Mouse (Mus musculus): Measurements from ENCODE around the gene Gcnt2. TPM values are rescaled to one million over a fixed set of nuclear protein-coding genes. Genes with fewer than 3 reads are reported as not detected.
A peak's percentile ranks its signal among the peaks of the same experiment; 100 is the strongest.

The Gcnt2 gene
- polyA plus RNA-seq, 1 experiment from 2014 or later = 3.3 TPM

DNA sequence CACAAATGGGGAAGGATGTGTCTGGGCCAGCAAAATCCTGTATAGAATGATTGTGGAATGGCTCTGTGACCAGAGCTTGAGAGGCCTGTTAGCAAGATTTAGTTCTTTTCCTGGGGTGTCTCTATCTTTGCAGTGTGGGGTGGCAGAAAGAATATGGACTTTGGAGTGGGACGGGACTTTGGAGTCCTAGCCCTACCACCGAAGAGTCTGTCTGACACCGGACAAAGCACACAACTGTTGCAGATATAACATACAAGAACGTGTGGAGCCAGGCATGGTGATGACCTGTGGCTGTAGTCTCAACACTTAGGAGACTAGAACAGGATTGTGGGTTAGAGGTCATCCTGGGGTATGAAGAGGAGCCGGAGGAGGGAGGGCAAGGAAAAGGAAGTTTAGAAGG, 73.0 kb downstream of the Gcnt2 start:
- no peak overlapping the region for H3K27ac ChIP-seq (replicated peaks)
- no peak for ATAC-seq (replicated peaks)

DNA sequence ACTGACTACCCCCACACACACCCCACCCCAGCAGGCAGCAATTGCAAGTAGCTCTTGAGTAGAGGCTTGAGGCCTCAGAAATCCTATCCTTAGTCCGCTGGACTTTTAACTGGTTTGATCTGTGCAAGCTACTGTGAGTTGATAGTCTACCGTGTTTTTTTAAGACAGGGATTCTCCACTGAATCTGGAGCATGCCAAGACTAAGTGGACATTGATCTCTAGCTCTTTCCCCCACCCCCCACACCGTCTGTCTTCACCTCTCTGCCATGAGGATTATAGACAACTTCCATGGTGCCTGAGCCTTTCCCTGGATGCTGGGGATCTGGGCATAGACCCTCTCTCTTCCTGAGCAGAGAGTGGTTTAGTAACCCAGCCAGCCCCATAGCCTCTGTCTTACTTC, 74.8 kb downstream of the Gcnt2 start:
- no peaks in the 10 kb centered on the region for H3K27me3 ChIP-seq
- H3K36me3 ChIP-seq = no peaks in the 10 kb centered on the region
- no peak for ATAC-seq (replicated peaks)
- no peaks in the 10 kb centered on the region for H3K4me1 ChIP-seq
- no peak overlapping the region for H3K4me2 ChIP-seq (replicated peaks)
- 84% methylated on average over 3 of the region's 3 CpGs for WGBS
- H3K4me3 ChIP-seq = no peak overlapping the region
- H3K9ac ChIP-seq (replicated peaks) = no peak overlapping the region
- no peaks in the 10 kb centered on the region for H3K9me3 ChIP-seq
- no peak overlapping the region for H3K27ac ChIP-seq (replicated peaks)

More for the DNA sequence above, 73.0 kb downstream of the Gcnt2 start:
- Histone ChIP-seq H3K4me2 (replicated peaks) (no peak overlapping the region), H3K36me3 (no peaks in the 10 kb centered on the region), H3K4me1 (no peaks in the 10 kb centered on the region), H3K4me3 (no peak overlapping the region), H3K9me3 (no peaks in the 10 kb centered on the region), H3K27me3 (no peaks in the 10 kb centered on the region), H3K9ac (replicated peaks) (no peak overlapping the region)
- WGBS = 87% methylated on average over 5 of the region's 5 CpGs

DNA sequence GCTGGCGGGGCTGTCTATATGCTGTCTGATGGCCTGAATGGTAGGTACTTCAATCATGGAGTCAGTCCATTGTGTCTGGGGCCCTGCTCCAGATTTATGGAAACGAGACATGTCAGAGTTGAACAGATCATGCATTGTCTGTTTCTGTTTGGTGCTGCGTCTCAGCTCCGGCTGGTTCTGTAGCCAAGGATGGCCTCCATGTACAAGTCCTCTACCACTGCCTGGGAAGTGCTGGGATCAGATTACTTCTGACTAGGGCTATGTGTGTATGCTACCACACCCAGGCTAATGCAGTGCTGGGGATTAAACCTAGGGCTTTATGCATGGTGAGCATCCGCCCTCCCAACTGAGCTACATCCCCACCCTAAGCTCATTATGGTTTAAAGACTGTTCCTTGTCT, 78.0 kb downstream of the Gcnt2 start:
- Histone ChIP-seq H3K4me3 (no peak overlapping the region), H3K4me1 (no peaks in the 10 kb centered on the region), H3K36me3 (no peaks in the 10 kb centered on the region), H3K27ac (replicated peaks) (no peak overlapping the region), H3K4me2 (replicated peaks) (no peak overlapping the region), H3K9me3 (no peaks in the 10 kb centered on the region), H3K27me3 (no peaks in the 10 kb centered on the region), H3K9ac (replicated peaks) (no peak overlapping the region)
- ATAC-seq (replicated peaks) = no peak
- 61% methylated on average over 5 of the region's 5 CpGs for WGBS

DNA sequence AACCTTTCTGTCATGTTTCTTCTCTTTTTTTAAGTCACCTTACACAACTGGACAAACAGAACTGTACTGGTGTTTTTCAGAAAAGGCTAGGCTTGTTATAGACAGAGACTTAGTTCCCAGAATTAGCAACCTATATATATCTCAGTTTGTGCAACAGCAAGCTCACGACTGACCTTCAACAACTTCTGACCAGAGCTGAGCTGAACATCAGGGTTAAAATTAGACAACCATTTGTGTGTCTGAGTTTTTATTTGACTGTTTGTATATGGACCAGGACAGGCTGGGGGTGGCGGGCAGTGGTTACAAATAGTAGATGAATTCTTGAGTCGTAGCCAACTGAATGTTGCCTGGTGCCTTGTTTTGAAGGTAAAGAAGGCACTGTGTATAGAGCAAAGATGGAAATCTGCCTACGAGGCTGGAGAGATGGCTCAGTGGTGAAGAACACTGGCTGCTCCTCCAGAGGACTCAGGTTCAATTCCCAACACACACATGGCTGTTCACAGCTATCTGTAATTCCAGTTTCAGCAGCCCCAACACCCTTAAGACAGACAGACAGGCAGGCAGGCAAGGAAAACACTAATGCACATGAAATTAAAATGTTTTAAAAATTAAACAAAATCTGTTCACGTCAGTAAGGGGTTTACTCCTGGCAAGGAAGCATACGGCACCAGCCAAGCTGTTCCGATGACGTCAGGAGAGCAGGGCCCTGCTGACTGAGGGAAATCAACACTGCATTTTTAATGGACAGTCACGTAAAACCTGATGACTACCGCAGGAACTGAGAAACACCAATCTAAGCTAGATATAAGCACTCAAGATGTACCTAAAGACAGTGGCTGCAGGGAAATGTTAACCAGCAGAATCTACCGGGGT, 79.2 kb downstream of the Gcnt2 start:
- no peaks in the 10 kb centered on the region for H3K27me3 ChIP-seq
- peak overlapping the region; percentile 5; the same call in 1 of the 2 replicates for H3K27ac ChIP-seq (replicated peaks)
- H3K9me3 ChIP-seq = no peaks in the 10 kb centered on the region
- H3K4me1 ChIP-seq = no peaks in the 10 kb centered on the region
- no peak overlapping the region for H3K9ac ChIP-seq (replicated peaks)
- peak; percentile 80 for ATAC-seq (replicated peaks)
- no peaks in the 10 kb centered on the region for H3K36me3 ChIP-seq
- 66% methylated on average over 11 of the region's 11 CpGs for WGBS
- no peak overlapping the region for H3K4me3 ChIP-seq
- no peak overlapping the region for H3K4me2 ChIP-seq (replicated peaks)

DNA sequence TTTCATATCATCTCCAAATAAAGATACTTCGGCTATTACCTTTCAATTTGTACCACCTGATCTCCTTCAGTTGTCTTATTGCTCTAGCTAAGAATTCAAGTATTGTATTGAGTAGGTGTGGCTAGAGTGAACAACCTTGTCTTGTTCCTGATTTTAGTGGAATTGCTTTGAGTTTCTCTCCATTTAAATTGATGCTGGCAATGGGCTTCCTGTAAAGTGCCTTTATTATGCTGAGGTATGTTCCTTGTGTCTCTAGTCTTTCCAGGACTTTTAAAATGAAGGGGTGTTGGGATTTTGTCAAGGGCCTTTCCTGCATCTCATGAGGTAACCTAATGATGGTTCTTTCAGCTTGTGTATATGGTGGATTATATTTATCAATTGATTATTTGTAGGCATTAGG, 83.5 kb downstream of the Gcnt2 start:
- WGBS = 79% methylated on average over 1 of the region's 1 CpGs

DNA sequence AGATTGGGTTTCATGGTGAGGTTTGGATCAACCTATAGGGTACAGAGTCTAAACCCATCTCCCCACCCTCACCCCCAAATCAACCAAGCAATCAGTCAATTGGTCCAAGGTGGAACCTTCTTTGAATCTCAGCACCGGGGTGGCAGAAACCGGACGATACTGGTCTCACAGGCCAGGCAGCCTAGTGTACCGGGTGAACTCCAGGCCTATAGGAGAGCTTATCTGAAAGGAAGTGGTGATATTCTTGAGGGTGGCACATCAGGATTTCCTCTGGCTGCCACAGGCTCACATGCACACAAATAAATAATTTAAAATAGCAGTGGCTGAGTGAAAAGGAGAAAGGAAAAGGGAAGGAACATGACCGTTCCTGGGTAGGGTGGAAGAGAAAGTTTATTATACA, 84.4 kb downstream of the Gcnt2 start:
- ATAC-seq (replicated peaks) = no peak
- 72% methylated on average over 5 of the region's 5 CpGs for WGBS
- H3K4me2 ChIP-seq (replicated peaks) = no peak overlapping the region

More for the DNA sequence above, 83.5 kb downstream of the Gcnt2 start:
- H3K27me3 ChIP-seq = no peaks in the 10 kb centered on the region
- H3K4me3 ChIP-seq = no peak overlapping the region
- no peak overlapping the region for H3K27ac ChIP-seq (replicated peaks)
- H3K9me3 ChIP-seq = no peaks in the 10 kb centered on the region
- H3K4me2 ChIP-seq (replicated peaks) = no peak overlapping the region
- no peak overlapping the region for H3K9ac ChIP-seq (replicated peaks)
- H3K4me1 ChIP-seq = peaks cover 4% of the 10 kb centered on the region
- ATAC-seq (replicated peaks) = no peak
- H3K36me3 ChIP-seq = no peaks in the 10 kb centered on the region

DNA sequence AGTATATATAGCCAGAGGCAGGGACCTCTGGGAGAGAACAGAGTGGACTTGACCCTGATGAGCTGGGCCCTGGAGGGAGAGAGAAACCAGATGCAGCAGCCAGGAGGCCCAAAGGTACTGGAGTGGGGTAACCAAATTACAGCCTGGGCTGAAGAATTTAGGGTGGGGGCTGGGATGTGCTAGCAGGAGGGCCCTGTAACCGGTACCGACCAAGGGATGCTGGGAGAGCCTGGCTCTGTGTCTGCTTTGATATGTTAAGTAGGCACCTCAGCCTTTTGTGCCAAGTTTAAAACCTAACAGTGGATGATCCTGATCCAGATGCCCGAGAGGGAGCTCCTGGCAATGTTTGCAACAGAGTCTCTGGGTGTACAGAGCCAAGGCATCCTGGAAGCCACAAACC, 84.8 kb downstream of the Gcnt2 start:
- Histone ChIP-seq H3K4me1 (peaks cover 4% of the 10 kb centered on the region), H3K27ac (replicated peaks) (no peak overlapping the region), H3K9ac (replicated peaks) (no peak overlapping the region), H3K36me3 (no peaks in the 10 kb centered on the region), H3K9me3 (no peaks in the 10 kb centered on the region), H3K27me3 (no peaks in the 10 kb centered on the region), H3K4me2 (replicated peaks) (no peak overlapping the region), H3K4me3 (no peak overlapping the region)
- ATAC-seq (replicated peaks) = no peak
- WGBS = 3% methylated on average over 3 of the region's 3 CpGs

More for the DNA sequence above, 84.4 kb downstream of the Gcnt2 start:
- Histone ChIP-seq H3K9ac (replicated peaks) (no peak overlapping the region), H3K36me3 (no peaks in the 10 kb centered on the region), H3K27me3 (no peaks in the 10 kb centered on the region), H3K4me3 (no peak overlapping the region), H3K9me3 (no peaks in the 10 kb centered on the region), H3K4me1 (peaks cover 4% of the 10 kb centered on the region), H3K27ac (replicated peaks) (no peak overlapping the region)

DNA sequence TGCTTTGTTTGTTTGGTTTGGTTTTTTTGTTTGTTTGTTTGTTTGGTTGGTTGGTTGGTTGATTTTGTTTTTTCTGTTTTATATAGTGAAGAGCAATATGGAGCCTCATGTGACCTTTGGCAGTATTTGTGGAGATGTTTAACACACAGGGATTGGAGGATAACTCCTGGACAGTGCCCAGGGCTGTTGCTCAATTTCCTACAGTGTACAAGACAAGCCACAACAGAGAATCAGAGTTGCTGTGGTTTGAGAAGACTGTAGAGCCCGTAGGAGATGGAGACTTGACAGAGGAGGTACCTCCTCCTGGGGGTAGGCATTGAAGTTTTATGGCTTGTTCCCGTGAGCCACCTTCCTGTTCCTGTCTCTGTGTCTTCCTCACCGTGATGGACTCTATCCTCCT, 87.0 kb downstream of the Gcnt2 start:
- Histone ChIP-seq H3K4me3 (no peak overlapping the region), H3K4me1 (peaks cover 4% of the 10 kb centered on the region), H3K36me3 (no peaks in the 10 kb centered on the region), H3K27me3 (no peaks in the 10 kb centered on the region), H3K27ac (replicated peaks) (no peak overlapping the region), H3K9ac (replicated peaks) (no peak overlapping the region), H3K9me3 (no peaks in the 10 kb centered on the region), H3K4me2 (replicated peaks) (no peak overlapping the region)
- ATAC-seq (replicated peaks) = no peak
- WGBS = 91% methylated on average over 3 of the region's 3 CpGs

DNA sequence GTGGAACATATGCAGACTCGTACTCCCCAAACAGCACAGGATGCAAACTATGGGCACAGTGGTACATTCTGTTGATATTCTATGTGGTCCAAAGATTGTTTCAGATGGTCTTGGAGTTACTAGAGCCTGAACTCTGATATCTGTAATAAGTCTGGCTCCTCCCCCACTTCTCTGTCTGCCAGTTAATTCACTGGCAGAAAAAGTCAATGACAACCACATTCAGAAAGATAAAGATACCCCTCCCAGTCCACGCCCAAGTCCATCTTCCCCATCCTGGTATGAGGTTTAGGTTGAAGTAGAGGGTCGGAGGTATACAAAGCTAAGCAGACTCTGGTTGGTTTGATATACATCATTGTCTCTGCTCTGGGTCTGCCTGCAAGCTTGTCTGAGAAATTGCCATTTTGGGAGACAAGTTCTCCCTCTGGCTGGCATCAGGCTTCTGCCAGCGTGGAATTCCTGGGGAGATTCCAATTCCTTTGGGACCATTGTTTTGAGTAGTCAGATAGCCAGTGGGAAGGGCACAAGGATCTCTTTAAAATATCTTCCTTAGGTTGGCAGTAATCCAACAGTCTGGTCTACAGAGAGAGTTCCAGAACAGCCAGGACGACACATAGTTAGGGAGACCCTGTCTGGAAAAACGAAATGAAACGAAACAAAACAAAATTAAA, 88.1 kb downstream of the Gcnt2 start:
- 68% methylated on average over 7 of the region's 7 CpGs for WGBS
- Histone ChIP-seq H3K4me2 (replicated peaks) (no peak overlapping the region), H3K4me1 (peaks cover 4% of the 10 kb centered on the region), H3K27ac (replicated peaks) (no peak overlapping the region), H3K9ac (replicated peaks) (no peak overlapping the region), H3K9me3 (no peaks in the 10 kb centered on the region), H3K36me3 (no peaks in the 10 kb centered on the region), H3K4me3 (no peak overlapping the region), H3K27me3 (no peaks in the 10 kb centered on the region)
- ATAC-seq (replicated peaks) = no peak

DNA sequence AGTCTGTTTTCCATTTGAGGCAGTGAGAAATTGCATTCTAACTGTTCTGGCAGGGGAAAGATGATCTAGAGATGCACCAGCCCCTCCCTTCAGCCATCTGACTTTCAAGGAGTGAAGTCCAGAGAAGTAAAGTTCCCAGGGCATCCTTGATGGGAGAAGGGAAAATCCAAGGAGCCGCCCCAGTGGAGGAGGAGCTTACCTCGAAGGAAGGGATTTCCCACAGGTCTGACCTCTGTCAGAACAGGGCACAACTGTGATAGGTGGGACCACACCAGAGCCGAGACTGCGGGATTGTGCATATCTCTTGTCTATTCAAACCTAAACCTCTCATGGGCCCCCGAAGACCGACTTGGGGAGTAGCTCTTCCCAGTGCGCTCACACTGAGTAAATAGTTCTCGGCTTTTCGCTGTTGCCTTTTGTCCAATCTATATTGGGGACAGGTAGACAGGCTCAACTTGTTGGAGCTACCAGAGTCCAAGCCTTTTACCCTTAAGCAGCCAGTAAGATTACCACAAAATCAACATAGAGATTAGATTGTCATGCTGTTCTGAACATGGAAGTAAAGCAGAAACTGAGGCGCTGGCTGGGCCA, 91.9 kb downstream of the Gcnt2 start:
- ATAC-seq (replicated peaks) = no peak
- Histone ChIP-seq H3K27ac (replicated peaks) (no peak overlapping the region), H3K36me3 (no peaks in the 10 kb centered on the region), H3K9ac (replicated peaks) (no peak overlapping the region), H3K4me1 (peaks cover 4% of the 10 kb centered on the region), H3K27me3 (no peaks in the 10 kb centered on the region), H3K4me3 (no peak overlapping the region), H3K4me2 (replicated peaks) (no peak overlapping the region), H3K9me3 (no peaks in the 10 kb centered on the region)
- whole genome bisulfite sequencing = 86% methylated on average over 10 of the region's 10 CpGs

DNA sequence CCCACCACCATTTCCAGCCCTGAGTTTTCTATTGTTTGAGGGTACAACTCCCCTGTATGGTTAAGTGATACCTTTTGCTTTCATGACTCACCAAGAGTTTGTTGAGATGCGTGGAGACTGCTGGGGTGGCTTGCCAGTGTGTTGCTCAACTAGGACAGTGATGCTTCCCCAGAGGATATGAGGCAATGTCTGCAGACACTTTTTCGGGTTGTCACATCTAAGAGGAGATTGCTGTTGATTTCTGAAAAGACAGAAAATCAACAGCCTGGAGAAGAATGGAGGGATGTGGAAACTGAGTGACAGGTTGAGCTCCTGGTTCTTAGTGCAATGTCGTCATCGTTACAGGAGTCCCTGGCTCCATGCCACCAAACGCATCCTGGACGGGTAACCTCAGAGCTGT, 93.7 kb downstream of the Gcnt2 start:
- WGBS = 57% methylated on average over 6 of the region's 6 CpGs
- H3K9ac ChIP-seq (replicated peaks) = no peak overlapping the region
- no peaks in the 10 kb centered on the region for H3K9me3 ChIP-seq
- no peak overlapping the region for H3K4me3 ChIP-seq
- H3K27me3 ChIP-seq = no peaks in the 10 kb centered on the region
- ATAC-seq (replicated peaks) = no peak
- H3K4me1 ChIP-seq = no peaks in the 10 kb centered on the region
- H3K27ac ChIP-seq (replicated peaks) = no peak overlapping the region
- no peak overlapping the region for H3K4me2 ChIP-seq (replicated peaks)
- no peaks in the 10 kb centered on the region for H3K36me3 ChIP-seq

DNA sequence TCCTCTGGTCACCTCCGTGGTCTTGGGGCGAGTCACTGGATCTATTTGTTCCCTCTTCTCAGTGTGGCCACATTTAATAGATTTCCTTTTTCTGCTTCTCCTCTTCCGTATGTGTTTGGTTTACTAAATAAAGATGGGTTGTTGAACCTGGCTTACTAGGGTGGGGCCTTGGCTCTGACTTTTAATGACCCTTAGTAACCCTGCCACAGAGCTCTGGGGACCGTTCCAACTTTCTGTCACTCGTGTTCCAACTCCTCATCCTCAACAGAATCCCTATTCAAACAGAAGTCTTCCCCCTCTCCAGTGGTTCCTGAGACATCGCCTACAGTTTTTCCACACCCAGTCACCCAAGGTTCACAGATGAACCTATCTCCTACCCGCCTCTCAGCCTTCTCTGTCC, 96.2 kb downstream of the Gcnt2 start:
- no peak overlapping the region for H3K9ac ChIP-seq (replicated peaks)
- H3K27me3 ChIP-seq = no peaks in the 10 kb centered on the region
- no peak overlapping the region for H3K4me2 ChIP-seq (replicated peaks)
- no peak overlapping the region for H3K4me3 ChIP-seq
- no peaks in the 10 kb centered on the region for H3K36me3 ChIP-seq
- WGBS = 90% methylated on average over 7 of the region's 7 CpGs
- no peak for ATAC-seq (replicated peaks)
- no peaks in the 10 kb centered on the region for H3K4me1 ChIP-seq
- H3K27ac ChIP-seq (replicated peaks) = no peak overlapping the region
- H3K9me3 ChIP-seq = no peaks in the 10 kb centered on the region
